In genomic region chr5:100000048-100000447, GRCm38 (mm10) we compare ENCODE assay signal across 14 mouse cellular contexts.
"Had no signal": no experiment of that assay in that cellular context is flagged by ENCODE, and none has a peak within 500 bp of the region (broad histone marks: within the 10 kb centered on the region; RNA-seq: fewer than 3 reads in every experiment).

No protein-coding gene starts in this region.

- H3K4me3 ChIP-seq: layer of hippocampus, adult 2 months; limb, embryonic 12.5 days; midbrain, embryonic 12.5 days had no signal

- H3K27ac ChIP-seq: layer of hippocampus, adult 2 months; limb, embryonic 12.5 days; liver, embryonic 14.5 days; midbrain, embryonic 12.5 days had no signal

- H3K36me3 ChIP-seq: limb, embryonic 12.5 days; midbrain, embryonic 12.5 days had no signal

- H3K4me2 ChIP-seq: limb, embryonic 12.5 days; lung, embryonic 14.5 days; midbrain, embryonic 12.5 days had no signal

- H3K9ac ChIP-seq: limb, embryonic 12.5 days; liver, embryonic 14.5 days; lung, embryonic 14.5 days; midbrain, embryonic 12.5 days had no signal

- ATAC-seq: midbrain, embryonic 16.5 days had no signal

- H3K4me1 ChIP-seq: limb, embryonic 12.5 days; midbrain, embryonic 12.5 days had no signal

- DNase-seq: kidney, postnatal 10 days; kidney, postnatal 4 days; liver; lung, embryonic 14.5 days; lung, postnatal 10 days; lung, postnatal 4 days; right cerebral cortex, postnatal 4 days; spleen, adult 18-20 months; thymus, postnatal 36 days had no signal

- H3K27me3 ChIP-seq: limb, embryonic 12.5 days; midbrain, embryonic 12.5 days had no signal
